Mouse (Mus musculus): Measurements from ENCODE around the gene Syn3. TPM values are rescaled to one million over a fixed set of nuclear protein-coding genes. Genes with fewer than 3 reads are reported as not detected.

Gene Syn3
- polyA plus RNA-seq, 2 experiments = 0.11 to 0.14 TPM

DNA sequence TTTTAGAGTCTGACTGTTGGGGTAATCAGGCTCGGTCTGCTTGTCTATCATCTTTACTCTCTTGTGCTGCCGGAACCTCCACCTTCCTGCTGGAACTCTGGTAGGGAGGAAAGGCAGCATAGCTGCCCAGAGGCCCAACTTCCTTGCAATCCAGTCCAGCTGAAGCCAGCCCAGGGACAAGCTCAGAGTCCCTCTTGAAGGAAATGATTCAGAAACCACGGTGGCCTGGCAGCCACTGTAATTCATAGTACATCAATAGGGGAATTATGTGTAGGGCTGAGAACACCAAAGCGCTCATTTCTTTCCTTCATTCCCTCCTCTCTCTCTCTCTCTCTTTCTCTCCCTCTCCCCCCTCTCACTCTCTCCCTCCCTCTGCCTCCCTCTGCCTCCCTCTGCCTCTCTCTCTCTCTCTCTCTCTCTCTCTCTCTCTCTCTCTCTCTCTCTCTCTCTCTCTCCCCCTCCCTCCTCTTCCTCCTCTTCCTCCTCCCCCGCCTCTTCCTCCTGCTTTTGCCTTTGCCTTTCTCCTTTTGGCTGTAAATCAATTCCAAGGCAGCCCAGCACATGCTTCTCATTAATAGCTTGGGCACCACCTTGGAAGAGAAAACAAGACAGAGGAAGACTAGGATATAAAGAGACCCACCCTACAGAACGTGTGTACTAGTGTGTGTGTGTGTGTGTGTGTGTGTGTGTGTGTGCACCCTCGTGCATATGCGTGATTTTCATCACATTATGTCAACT lies 315.4 kb downstream of the Syn3 start:
- 35% methylated on average over 8 of the region's 8 CpGs for WGBS (ENCODE audit: insufficient replicate concordance)
- no peaks in the 10 kb centered on the region for H3K27me3 ChIP-seq (ENCODE audit: control insufficient read depth, insufficient read depth, low read length)
- no peak overlapping the region for H3K4me3 ChIP-seq (ENCODE audit: insufficient read depth in 1 of 2, low read depth in 2 of 2, low read length in 2 of 2)
- no peak for DNase-seq (ENCODE audit: low read depth in 3 of 3, low spot score in 3 of 3)
- no peak for TF ChIP-seq EP300 (IDR thresholded peaks at IDR 0.05; ENCODE audit: low read depth)
- no peak for TF ChIP-seq CTCF (IDR thresholded peaks at IDR 0.05; ENCODE audit: low read depth)
- H3K4me1 ChIP-seq (replicated peaks; ENCODE audit: control insufficient read depth in 2 of 2, insufficient read depth in 2 of 2, low read length in 1 of 2) = no peaks in the 10 kb centered on the region
- H3K27ac ChIP-seq = no peak overlapping the region
- no peak overlapping the region for H3K4me2 ChIP-seq (ENCODE audit: low read depth)
- ATAC-seq (ENCODE audit: insufficient read depth) = no peak
- H3K9me3 ChIP-seq (ENCODE audit: control insufficient read depth, low read length) = no peaks in the 10 kb centered on the region
- H3K36me3 ChIP-seq (replicated peaks; ENCODE audit: control insufficient read depth, insufficient read depth, low read depth) = no peaks in the 10 kb centered on the region
- H3K9ac ChIP-seq (replicated peaks) = no peak overlapping the region

DNA sequence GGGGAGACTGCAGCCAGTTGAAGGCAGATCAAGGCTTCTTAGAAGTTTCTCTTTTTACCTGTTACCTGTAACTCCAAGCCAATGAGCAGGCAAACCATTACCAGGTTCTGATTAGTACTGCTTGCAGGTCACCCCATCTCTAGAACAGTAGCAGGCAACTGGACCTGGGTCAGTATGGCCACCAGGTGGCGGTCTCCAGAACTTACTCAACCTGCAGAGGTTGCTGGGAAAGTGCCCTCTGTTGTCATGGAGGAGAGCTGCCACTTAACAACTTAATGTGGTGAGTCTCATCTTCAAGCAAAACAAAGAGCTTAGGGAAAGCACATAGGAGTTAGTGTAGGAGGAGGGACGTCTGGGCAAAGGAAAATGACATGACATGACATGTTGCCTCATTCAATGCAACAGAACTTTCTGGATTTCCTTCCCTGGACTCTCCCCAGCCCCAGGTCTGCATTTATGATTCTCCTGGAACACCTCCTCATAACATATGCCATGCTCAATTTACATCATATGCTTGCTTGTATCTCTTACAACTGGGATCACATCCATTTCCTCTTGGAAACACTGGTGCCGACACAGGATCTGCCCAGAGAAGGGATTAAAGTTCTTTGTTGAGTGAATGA lies 316.4 kb downstream of the Syn3 start:
- TF ChIP-seq CTCF (IDR thresholded peaks at IDR 0.05; ENCODE audit: low read depth) (peak; percentile 79), EP300 (IDR thresholded peaks at IDR 0.05; ENCODE audit: low read depth) (no peak)
- ATAC-seq (ENCODE audit: insufficient read depth) (no peak), DNase-seq (ENCODE audit: low read depth in 3 of 3, low spot score in 3 of 3) (peak in 1 of 3 experiments; percentile 13)
- Histone ChIP-seq H3K9me3 (ENCODE audit: control insufficient read depth, low read length) (no peaks in the 10 kb centered on the region), H3K4me2 (ENCODE audit: low read depth) (no peak overlapping the region), H3K4me1 (replicated peaks; ENCODE audit: control insufficient read depth in 2 of 2, insufficient read depth in 2 of 2, low read length in 1 of 2) (no peaks in the 10 kb centered on the region), H3K27me3 (ENCODE audit: control insufficient read depth, insufficient read depth, low read length) (no peaks in the 10 kb centered on the region), H3K9ac (replicated peaks) (no peak overlapping the region), H3K27ac (no peak overlapping the region), H3K4me3 (ENCODE audit: insufficient read depth in 1 of 2, low read depth in 2 of 2, low read length in 2 of 2) (no peak overlapping the region), H3K36me3 (replicated peaks; ENCODE audit: control insufficient read depth, insufficient read depth, low read depth) (no peaks in the 10 kb centered on the region)
- WGBS (ENCODE audit: insufficient replicate concordance) = 42% methylated on average over 3 of the region's 3 CpGs

DNA sequence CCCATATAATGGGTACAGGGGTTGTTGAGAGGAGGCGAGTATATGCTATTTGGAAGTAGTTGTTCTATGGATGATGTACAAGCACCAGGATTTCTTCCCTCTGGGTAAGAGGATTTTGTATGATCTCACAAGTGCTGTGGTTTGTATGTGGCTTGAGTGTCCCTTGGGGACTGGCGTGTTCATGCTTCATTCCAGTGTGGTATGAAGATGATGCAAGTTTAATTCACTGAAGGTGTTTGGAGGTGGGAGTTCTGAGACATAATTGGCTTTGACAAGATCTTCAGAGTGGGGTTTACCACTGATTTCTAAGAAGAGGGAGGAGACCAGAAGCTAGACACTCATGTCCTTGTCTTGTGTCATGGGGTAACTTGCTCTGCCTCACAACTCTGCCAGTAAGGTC lies 322.3 kb downstream of the Syn3 start:
- Histone ChIP-seq H3K4me3 (ENCODE audit: insufficient read depth in 1 of 2, low read depth in 2 of 2, low read length in 2 of 2) (no peak overlapping the region), H3K9ac (replicated peaks) (no peak overlapping the region), H3K4me2 (ENCODE audit: low read depth) (no peak overlapping the region), H3K27ac (no peak overlapping the region), H3K4me1 (replicated peaks; ENCODE audit: control insufficient read depth in 2 of 2, insufficient read depth in 2 of 2, low read length in 1 of 2) (no peaks in the 10 kb centered on the region), H3K27me3 (ENCODE audit: control insufficient read depth, insufficient read depth, low read length) (no peaks in the 10 kb centered on the region), H3K36me3 (replicated peaks; ENCODE audit: control insufficient read depth, insufficient read depth, low read depth) (no peaks in the 10 kb centered on the region), H3K9me3 (ENCODE audit: control insufficient read depth, low read length) (no peaks in the 10 kb centered on the region)
- ATAC-seq (ENCODE audit: insufficient read depth) = no peak
- WGBS (ENCODE audit: insufficient replicate concordance) = 54% methylated on average over 2 of the region's 2 CpGs
- no peak for DNase-seq (ENCODE audit: low read depth in 3 of 3, low spot score in 3 of 3)
- no peak for TF ChIP-seq CTCF (IDR thresholded peaks at IDR 0.05; ENCODE audit: low read depth)
- TF ChIP-seq EP300 (IDR thresholded peaks at IDR 0.05; ENCODE audit: low read depth) = no peak

DNA sequence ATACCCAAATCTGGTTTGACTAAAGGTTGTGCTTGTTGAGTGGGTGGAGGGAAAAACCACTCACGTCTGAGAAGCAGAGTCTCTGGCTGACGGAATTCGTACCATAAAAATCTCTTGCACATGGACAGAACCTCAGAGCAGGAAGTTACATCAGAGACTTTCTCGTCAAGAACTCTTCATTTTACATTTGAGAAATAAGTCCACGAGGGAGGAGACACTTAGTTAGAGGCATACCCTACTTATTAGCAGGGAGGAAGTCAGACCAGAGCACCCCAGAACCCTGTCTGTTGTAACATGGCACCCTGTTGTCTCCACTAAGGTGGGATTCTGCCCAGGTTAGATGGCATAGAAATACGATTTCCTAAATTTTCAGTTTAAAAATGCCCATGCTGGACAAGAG lies 324.7 kb downstream of the Syn3 start:
- WGBS (ENCODE audit: insufficient replicate concordance) = 43% methylated on average over 6 of the region's 6 CpGs
- Histone ChIP-seq H3K4me3 (ENCODE audit: insufficient read depth in 1 of 2, low read depth in 2 of 2, low read length in 2 of 2) (no peak overlapping the region), H3K36me3 (replicated peaks; ENCODE audit: control insufficient read depth, insufficient read depth, low read depth) (no peaks in the 10 kb centered on the region), H3K9me3 (ENCODE audit: control insufficient read depth, low read length) (no peaks in the 10 kb centered on the region), H3K27me3 (ENCODE audit: control insufficient read depth, insufficient read depth, low read length) (no peaks in the 10 kb centered on the region), H3K4me2 (ENCODE audit: low read depth) (no peak overlapping the region), H3K27ac (no peak overlapping the region), H3K4me1 (replicated peaks; ENCODE audit: control insufficient read depth in 2 of 2, insufficient read depth in 2 of 2, low read length in 1 of 2) (no peaks in the 10 kb centered on the region), H3K9ac (replicated peaks) (no peak overlapping the region)
- TF ChIP-seq CTCF (IDR thresholded peaks at IDR 0.05; ENCODE audit: low read depth) = no peak
- TF ChIP-seq EP300 (IDR thresholded peaks at IDR 0.05; ENCODE audit: low read depth) = no peak
- no peak for ATAC-seq (ENCODE audit: insufficient read depth)
- DNase-seq (ENCODE audit: low read depth in 3 of 3, low spot score in 3 of 3) = no peak

DNA sequence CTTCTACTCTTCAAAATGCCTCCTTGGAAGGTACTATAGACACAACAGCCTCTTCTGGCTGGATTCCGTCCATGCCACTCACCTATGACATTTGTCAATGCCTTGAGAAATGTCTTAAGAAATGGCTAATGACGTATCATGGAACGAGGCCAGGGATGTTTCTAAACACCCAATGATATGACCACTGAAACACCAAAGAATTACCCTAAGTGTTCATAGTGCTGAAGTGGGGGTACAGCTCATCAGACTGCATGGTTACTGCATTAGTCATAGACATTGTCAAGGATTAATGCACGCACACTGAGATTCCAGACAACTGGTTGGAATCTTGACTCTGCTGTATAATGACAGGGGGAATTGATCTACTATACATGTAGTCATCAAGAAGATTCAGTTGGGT lies 325.4 kb downstream of the Syn3 start:
- no peak for TF ChIP-seq CTCF (IDR thresholded peaks at IDR 0.05; ENCODE audit: low read depth)
- TF ChIP-seq EP300 (IDR thresholded peaks at IDR 0.05; ENCODE audit: low read depth) = no peak
- DNase-seq (ENCODE audit: low read depth in 3 of 3, low spot score in 3 of 3) (no peak), ATAC-seq (ENCODE audit: insufficient read depth) (no peak)
- Histone ChIP-seq H3K9ac (replicated peaks) (no peak overlapping the region), H3K27ac (no peak overlapping the region), H3K9me3 (ENCODE audit: control insufficient read depth, low read length) (no peaks in the 10 kb centered on the region), H3K36me3 (replicated peaks; ENCODE audit: control insufficient read depth, insufficient read depth, low read depth) (no peaks in the 10 kb centered on the region), H3K4me2 (ENCODE audit: low read depth) (no peak overlapping the region), H3K4me1 (replicated peaks; ENCODE audit: control insufficient read depth in 2 of 2, insufficient read depth in 2 of 2, low read length in 1 of 2) (no peaks in the 10 kb centered on the region), H3K27me3 (ENCODE audit: control insufficient read depth, insufficient read depth, low read length) (no peaks in the 10 kb centered on the region), H3K4me3 (ENCODE audit: insufficient read depth in 1 of 2, low read depth in 2 of 2, low read length in 2 of 2) (no peak overlapping the region)
- WGBS (ENCODE audit: insufficient replicate concordance) = 73% methylated on average over 4 of the region's 4 CpGs
